In the genomic region with DNA sequence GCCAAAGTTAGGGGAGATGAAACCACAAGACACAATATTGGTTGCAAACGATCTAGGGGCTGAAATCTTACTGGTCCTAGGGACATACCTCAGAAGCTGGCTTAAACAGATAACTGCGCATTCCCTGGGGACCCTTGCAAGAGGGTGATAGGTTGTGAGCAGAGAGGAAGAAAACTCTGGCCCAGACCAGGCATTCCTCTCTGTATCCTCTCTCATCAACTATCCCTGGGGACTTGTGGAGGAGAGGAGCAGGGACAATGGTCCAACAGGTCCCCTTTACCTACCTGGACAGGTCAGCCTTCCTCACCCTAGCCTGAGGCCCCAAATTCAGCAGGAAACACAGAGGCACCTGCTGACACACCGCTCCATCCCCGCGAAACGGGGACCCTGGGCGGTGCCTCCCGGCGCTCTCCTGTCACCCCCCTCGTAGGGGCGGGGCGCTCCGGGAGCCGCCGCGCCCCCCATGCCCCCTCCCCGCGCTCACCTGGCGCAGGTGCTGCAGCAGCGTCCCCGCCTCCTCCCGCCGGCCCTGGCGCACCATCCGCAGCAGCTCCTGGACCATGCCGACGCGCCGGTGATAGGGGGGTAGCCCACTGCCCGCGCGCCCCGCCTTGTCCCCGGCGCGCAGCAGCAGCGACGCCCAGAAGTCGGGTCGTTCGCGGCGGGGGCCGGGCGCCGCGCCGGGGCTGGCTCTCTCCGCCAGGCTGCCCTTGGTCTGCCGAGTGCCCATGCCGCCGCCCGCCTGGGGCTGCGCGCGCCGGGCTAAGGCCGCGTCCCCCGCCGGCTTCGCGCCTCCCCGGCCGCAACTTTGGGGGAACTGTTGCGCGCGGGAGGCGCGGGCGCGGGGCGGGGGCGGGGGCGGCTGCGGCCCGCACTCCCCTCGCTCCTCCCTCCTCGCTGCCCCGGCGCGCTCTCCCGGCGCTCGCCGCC, we compare ENCODE assay signal across 8 mouse cellular contexts. TPM values are rescaled to one million over a fixed set of nuclear protein-coding genes. Genes with fewer than 3 reads are reported as not detected.
A peak's percentile ranks its signal among the peaks of the same experiment; 100 is the strongest.
DNase-seq lines count a peak whose midpoint lies in the region; ATAC-seq and TF ChIP-seq lines count a peak whose summit lies in the region.

Lrrc75a (minus strand) TSS at position 863 of the 930 bp plus-strand sequence.

- peak; percentile 26 to 61 for DNase-seq in layer of hippocampus, postnatal 10 days (ENCODE audit: low spot score in 2 of 2)
- no peak for DNase-seq in layer of hippocampus, postnatal 14 days (ENCODE audit: low spot score in 2 of 2)
- DNase-seq in adrenal gland, adult 8-10 months: no peak
- peak; percentile 66 for DNase-seq in hindbrain, postnatal 0 days (ENCODE audit: low spot score)
- peak; percentile 63 for DNase-seq in neural tube, embryonic 10.5 days (ENCODE audit: extremely low spot score, low spot score)

- 2% methylated on average over 55 of the region's 86 CpGs for WGBS in embryonic facial prominence, embryonic 15.5 days
- 3% methylated on average over 45 of the region's 86 CpGs for WGBS in hindbrain, postnatal 0 days
- whole genome bisulfite sequencing in limb, embryonic 13.5 days: under 1% methylated on average over 64 of the region's 86 CpGs

- peak within 1 kb of the TSS; percentile 61 for H3K4me3 ChIP-seq in embryonic facial prominence, embryonic 15.5 days (replicated peaks)
- H3K4me3 ChIP-seq in hindbrain, postnatal 0 days (ENCODE audit: low read length): peak within 1 kb of the TSS; percentile 75
- H3K4me3 ChIP-seq in limb, embryonic 13.5 days: peak within 1 kb of the TSS; percentile 76

- H3K4me2 ChIP-seq in embryonic facial prominence, embryonic 15.5 days (replicated peaks): peak within 1 kb of the TSS; percentile 76
- peak within 1 kb of the TSS; percentile 95 for H3K4me2 ChIP-seq in hindbrain, postnatal 0 days (ENCODE audit: low read depth, low read length)
- peak within 1 kb of the TSS; percentile 92 for H3K4me2 ChIP-seq in limb, embryonic 13.5 days (replicated peaks)

- H3K4me1 ChIP-seq in embryonic facial prominence, embryonic 15.5 days: peaks cover 64% of the 10 kb centered on the region
- peaks cover 28% of the 10 kb centered on the region for H3K4me1 ChIP-seq in hindbrain, postnatal 0 days (ENCODE audit: insufficient read depth, low read length)
- H3K4me1 ChIP-seq in limb, embryonic 13.5 days: peaks cover 56% of the 10 kb centered on the region

- no peak for TF ChIP-seq CTCF in hindbrain, postnatal 0 days (IDR thresholded peaks at IDR 0.05; ENCODE audit: low read depth)

- H3K27me3 ChIP-seq in embryonic facial prominence, embryonic 15.5 days: no peaks in the 10 kb centered on the region
- no peaks in the 10 kb centered on the region for H3K27me3 ChIP-seq in hindbrain, postnatal 0 days (ENCODE audit: insufficient read depth, low read length)
- H3K27me3 ChIP-seq in limb, embryonic 13.5 days: no peaks in the 10 kb centered on the region

- H3K9me3 ChIP-seq in embryonic facial prominence, embryonic 15.5 days (replicated peaks): no peaks in the 10 kb centered on the region
- no peaks in the 10 kb centered on the region for H3K9me3 ChIP-seq in hindbrain, postnatal 0 days (ENCODE audit: low read length)
- no peaks in the 10 kb centered on the region for H3K9me3 ChIP-seq in limb, embryonic 13.5 days

- H3K27ac ChIP-seq in embryonic facial prominence, embryonic 15.5 days (replicated peaks): peak within 1 kb of the TSS; percentile 90
- H3K27ac ChIP-seq in hindbrain, postnatal 0 days: peak within 1 kb of the TSS; percentile 71
- peak within 1 kb of the TSS; percentile 87 for H3K27ac ChIP-seq in limb, embryonic 13.5 days

- ATAC-seq in embryonic facial prominence, embryonic 15.5 days (ENCODE audit: insufficient number of reproducible peaks, low FRiP score, low TSS enrichment, low read depth): peak; percentile 53
- ATAC-seq in hindbrain, postnatal 0 days: peak; percentile 67
- peak; percentile 20; the same call in 1 of the 2 replicates for ATAC-seq in limb, embryonic 13.5 days (ENCODE audit: low FRiP score, low read depth)
- no peak; the same call in 1 of the 2 replicates for ATAC-seq in granulocyte monocyte progenitor cell, adult 5-6 weeks (replicated peaks; ENCODE audit: poor library complexity, severe bottlenecking)

- peak within 1 kb of the TSS; percentile 70 for H3K9ac ChIP-seq in embryonic facial prominence, embryonic 15.5 days
- peak within 1 kb of the TSS; percentile 80 for H3K9ac ChIP-seq in hindbrain, postnatal 0 days (replicated peaks; ENCODE audit: low read length)
- H3K9ac ChIP-seq in limb, embryonic 13.5 days: peak within 1 kb of the TSS; percentile 85

- H3K36me3 ChIP-seq in embryonic facial prominence, embryonic 15.5 days: no peaks in the 10 kb centered on the region
- H3K36me3 ChIP-seq in hindbrain, postnatal 0 days (ENCODE audit: insufficient read depth, low read length): no peaks in the 10 kb centered on the region
- H3K36me3 ChIP-seq in limb, embryonic 13.5 days: peaks cover 17% of the 10 kb centered on the region

RNA-seq across cellular contexts. Expression of gene Lrrc75a, which starts in this region (rescaled TPM):
- total RNA-seq in layer of hippocampus, postnatal 10 days (2021): 10 to 100 TPM; 10.7 to 11.3 TPM
- 10 to 100 TPM in 1 of 2 experiments, 1 to 10 TPM in 1; 9.5 to 11.3 TPM for total RNA-seq in layer of hippocampus, postnatal 14 days (2021)
- total RNA-seq in adrenal gland, adult 8-10 months (2022): 10 to 100 TPM; 30.3 to 54.2 (median 37.9) TPM
- 16.2 and 16.3 TPM in 2 replicates for polyA plus RNA-seq in embryonic facial prominence, embryonic 15.5 days (2015; fragmentation: Nextera tagmentation; extraction: Ambion mirVana)
- 26.0 and 29.7 TPM in 2 replicates for total RNA-seq in hindbrain, postnatal 0 days (2014; rRNA removed)
- 6.4 and 6.9 TPM in 2 replicates for polyA plus RNA-seq in hindbrain, postnatal 0 days (2015; fragmentation: Nextera tagmentation; extraction: Ambion mirVana)
- polyA plus RNA-seq in limb, embryonic 13.5 days (2015; fragmentation: Nextera tagmentation; extraction: Ambion mirVana): 14.9 and 15.5 TPM in 2 replicates
- total RNA-seq in granulocyte monocyte progenitor cell, adult 5-6 weeks (2014; fragmentation: Nextera tagmentation): 5.7 TPM in 2 replicates
- total RNA-seq in granulocyte monocyte progenitor cell, adult 5-6 weeks (2017): 3.6 and 5.4 TPM in 2 replicates

Comparison
In these comparisons a context has a peak if more than half of its experiments do, and no peak if none do; other contexts are left out.
1. DNase-seq: peak in layer of hippocampus, postnatal 10 days (2 of 2), hindbrain, postnatal 0 days (single experiment) and neural tube, embryonic 10.5 days (single experiment); none in layer of hippocampus, postnatal 14 days (0 of 2) and adrenal gland, adult 8-10 months (single experiment).
2. Peak in every context shown above with its lines, with median percentiles within 50 percentile points of each other: H3K27ac ChIP-seq, H3K4me2 ChIP-seq, H3K4me3 ChIP-seq and H3K9ac ChIP-seq.